Mouse (Mus musculus): ENCODE data around the gene Hibch.
"Not testable (repeated sequence)": the region's sequence is repeated elsewhere in the genome, so short reads cannot be mapped to it uniquely, and the experiment has no call there.

Gene Hibch

DNA sequence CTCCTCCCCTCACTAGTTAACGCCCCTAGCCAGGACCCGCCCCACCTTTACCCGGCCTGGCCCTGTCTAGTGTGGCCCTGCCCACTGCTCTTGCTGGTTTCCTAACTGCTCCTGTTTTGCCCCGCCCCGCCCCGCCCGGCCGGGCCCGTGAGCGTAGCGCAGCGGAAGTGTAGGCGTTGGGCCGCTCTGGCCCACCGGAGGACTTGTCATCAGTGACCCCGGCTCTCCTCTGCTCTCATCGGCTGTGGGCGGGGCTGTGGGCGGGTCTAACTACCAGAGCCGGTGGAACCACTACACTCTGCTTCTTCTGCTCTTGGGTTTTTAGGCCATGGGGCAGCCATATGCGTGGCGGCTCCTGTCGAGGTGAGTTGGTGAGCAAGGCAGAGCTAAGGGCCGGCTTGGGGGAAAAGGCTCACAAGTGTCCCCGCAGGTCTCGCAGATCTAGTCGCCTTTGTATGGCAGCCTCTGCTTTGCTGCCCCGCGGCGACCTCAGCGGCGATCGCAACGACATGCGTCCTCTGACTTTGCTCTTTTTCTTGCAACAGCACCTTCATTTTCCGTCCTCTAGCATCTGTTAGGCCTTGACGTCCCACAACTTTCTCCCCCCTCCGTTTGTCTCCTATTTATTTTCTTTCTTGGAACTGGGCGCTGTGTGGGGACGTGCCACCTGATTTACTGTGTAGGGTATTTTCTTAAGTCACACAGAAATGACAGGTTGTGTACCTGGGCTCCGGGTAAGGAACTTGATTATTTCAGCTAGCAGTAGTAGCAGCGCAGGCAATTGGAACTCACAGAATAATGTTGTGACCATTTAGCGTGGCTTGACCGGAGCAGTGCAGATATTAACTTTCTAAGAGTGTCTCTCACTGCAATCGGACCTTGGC, at the start of gene Hibch:
Gene Hibch (plus strand): TSS at position 148 of the 884 bp plus-strand sequence.
- DNase-seq, result peak; percentile 100

DNA sequence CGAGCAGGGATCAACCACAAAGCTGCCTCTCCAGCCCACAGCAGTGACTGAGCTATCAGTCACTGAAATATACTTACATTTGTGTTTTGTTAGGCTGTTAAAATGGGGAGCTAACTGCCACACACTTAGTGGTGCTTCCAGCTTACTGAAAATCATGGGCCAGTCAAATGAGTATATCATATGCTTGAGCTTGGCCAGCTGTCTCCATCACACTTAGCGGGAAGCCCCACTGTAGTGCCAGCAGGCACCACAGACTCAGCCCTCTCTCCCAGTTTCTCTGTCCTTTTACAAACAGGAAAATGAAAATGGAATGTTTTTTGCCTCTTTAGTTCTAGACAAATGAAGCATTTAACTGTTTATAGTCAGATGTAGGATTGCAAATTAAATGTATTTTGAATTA, 48.8 kb upstream of the Hibch start:
- no peak for DNase-seq

DNA sequence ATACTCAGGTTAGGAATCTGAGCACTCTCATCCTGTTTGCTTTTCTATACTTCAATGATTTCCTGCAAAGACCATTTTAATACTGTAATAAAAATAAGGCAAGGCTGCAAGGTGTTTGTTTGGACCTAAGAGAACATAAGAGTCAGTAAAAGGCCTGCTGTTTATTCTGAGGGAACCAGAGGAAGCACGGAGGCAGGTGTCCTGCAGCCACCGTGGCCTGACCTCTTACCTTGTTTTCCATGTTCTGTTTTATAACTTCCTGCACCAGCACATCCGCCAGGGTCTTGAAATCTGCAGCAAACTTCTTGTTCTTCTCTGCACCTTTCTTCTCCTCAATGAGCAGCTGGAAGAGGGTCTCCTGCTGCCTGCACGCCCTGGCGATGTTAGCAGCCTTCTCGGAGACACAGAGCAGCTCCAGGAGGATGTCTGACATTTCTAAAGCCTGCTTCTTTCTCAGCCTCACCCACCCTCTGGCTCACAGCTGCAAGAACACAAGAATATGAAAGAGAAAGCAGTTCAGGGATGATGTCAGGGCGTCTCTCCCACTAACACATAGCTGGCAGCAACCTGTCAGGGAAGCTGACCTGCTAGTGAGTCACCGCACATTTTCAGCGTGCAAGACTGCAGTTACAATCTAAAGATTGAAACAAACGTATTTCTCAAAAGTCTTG, 45.5 kb upstream of the Hibch start:
- DNase-seq, result no peak

DNA sequence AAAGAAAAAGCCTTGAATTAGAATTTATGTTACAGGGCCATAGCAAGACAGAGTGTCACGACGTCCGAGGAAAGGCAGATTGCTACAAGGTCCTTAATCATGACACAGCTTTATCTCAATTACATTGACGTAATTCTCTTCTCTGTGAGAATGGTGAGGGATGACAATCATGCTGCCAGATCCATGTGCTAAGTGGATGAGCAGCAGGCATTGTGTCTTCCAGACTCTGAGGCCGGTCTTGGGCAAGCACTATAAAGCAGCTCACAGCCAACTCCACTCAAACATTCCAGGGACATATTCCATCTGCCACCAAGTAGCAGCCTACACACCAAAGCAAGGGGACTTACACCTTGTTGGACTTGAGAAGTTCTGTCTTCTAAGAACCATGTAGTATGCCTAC, 45.0 kb upstream of the Hibch start:
- DNase-seq, result no peak

DNA sequence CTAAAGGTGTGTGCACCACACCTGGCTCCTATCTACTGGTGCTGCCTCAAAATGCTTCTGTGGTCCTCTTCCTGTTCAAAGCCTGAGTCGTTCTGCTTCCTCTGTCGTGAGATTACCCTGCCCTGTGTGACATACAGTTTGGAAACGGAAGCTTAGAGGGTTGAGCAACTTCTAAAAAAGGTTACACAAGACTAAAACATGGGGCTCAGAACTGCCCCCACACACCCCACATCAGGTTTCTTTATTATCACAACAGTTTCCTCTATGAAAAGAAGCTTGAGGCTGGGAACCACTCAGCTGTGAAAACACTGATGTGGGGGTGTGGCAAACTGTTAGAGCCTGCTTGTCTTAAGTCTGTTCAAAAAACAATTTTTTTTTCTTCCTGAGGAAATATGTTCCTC, 44.4 kb upstream of the Hibch start:
- no peak for DNase-seq

DNA sequence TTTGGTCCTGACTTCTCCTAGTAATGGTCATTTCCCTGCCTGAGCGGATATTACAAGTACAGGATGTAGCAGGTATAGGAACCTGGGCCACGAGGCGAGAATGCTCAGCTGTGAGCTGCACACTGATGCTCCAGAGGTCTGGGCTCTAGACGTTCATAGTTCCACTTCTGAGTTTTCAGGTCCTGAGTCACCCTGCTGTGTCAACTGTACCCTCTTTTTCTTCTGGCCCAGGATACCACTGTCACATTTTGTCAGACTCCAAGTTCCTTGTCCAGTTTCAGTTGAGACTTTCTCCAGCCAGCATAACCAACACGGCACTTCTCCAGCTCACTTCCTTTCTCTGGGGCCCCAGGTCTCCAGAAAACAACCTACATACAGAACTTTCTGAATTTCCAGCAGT, 43.1 kb upstream of the Hibch start:
- no peak for DNase-seq

DNA sequence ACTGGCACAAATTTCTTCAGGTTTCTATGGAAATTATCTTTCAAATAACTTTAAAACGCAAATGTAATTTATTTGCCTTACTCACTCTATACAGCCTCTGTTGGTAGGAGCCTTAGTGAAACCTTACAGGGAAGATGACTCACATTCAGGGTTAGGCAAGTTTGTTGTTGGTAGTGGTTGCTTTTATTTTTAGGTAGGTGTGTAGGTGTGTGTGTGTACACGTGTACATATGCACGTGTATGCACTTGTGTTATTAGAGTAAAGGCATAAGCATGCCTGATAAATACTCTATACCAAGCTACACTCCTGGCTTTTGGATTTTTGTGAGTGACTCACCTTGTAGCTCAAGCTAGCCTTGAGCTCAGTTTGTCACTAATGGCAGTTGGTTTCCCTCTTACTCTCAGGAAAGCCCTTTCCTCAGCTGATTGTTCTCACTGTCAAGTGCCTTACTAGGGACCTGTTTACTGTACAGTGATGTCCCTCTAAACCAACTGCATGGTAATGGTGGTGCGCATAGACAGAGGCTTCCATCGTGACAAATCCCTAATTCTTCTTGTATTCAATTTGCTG, 42.2 kb upstream of the Hibch start:
- no peak for DNase-seq

DNA sequence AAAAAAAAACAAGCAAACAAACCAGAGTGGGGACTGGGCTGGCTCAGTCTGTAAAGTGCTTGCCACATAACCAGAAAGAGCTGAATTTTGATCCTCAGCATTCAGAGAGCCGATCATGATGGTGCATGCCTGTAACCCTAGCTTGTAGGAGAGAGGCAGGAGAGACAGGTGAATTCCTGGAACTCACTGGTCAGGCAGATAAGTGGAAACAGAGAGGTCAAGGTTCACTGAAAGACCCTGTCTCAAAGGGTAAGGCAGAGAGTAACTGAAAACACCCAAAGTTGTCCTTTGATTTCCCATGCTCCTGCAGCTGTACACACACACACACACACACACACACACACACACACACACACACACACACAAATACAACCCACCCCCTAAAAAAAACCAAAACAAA, 39.7 kb upstream of the Hibch start:
- no peak for DNase-seq

DNA sequence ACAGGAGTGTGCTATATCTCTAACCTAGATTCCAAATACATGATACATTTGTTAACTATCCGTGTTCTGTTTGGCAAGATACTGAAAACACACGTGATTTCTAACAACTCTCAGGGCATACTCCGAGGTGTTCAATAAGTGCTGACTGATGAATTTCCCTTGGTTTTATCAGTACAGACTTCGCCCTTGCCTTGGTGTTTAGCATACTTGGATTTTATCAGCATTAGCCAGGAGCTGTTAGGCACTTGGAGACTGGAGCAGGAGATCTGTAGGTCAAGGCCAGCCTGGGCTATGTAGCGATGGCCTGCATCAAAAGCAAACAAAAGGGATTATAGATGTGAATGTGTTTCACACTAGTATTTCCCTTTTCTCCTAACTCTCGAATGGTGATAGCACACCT, 36.3 kb upstream of the Hibch start:
- DNase-seq, result no peak

DNA sequence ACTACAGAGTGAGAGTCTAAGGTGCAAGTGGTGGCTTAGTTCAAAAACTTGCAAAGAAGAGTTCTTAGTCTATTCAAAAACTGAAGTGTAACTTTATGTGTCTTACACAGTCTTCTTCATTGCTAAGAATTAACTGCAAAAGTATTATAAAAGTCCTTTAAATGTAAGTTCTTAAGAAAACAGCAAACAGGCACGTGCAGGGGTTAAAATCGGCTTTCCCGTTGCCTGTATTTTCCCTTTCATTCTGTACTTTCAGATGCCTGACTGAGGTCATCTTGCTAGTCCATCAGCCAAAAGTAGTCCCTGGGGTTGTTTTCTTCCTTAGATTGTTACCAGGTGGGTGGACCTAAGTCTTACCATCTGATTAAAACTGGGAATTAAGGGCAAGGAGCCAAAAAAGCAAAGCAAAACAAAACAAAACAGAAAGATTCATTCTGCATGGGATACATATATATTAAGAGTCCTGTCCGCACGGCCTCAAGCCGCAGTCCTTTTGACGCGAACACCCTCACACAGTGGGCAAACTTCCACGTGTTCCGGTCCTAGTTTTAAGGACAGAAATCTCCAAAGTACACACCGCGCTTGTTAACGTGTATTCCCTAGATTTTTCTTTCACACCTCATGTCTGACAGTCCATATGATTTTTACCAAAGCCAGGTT, 28.4 kb upstream of the Hibch start:
- DNase-seq, result peak; percentile 46

DNA sequence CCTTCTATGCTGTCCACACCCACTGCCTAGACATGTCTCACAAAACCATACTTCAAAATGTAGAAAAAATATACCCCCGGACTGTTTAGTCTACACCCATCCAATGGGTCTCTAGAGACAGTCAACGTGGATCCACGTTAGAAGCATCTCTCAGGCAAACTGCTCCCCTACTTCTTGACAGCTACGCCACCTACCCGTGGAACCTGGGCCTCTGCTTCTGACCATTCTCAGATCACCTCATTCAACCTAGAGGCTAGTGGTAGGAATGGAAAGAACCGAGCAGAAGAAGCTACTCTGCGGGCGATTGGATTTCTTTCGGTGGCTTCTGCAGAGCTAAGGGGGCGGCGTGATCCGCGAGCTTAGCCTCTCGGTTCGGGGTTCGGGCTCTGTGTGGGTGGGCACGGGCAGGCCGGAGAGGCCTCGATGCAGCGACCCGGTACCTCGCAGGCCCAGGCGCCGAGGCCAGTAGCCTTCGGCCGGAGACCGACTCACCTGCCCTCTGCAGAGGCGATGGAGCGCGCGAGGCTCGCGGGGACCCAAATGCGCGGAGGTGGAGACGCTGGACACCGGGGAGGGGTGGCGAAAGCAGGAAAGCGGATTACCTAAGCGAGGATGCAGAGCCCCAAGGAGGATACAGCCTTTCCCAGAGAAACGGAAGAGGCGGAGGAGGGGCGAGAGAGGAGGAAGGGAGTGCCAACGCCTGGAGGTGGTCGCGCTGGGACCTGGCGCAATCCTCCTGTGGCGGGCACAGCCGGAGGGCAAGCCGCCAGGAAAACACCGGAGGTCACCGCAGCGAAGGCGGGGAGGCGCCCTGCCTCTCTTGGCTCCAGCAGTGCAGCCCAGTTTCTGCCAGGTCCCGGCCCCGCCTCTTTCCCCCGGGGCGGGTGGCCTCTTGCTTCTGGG, 27.6 kb upstream of the Hibch start, which contains the start of gene Inpp1:
Gene Inpp1 (minus strand): TSS at position 779 of the 903 bp plus-strand sequence.
- DNase-seq, result peak; percentile 91

DNA sequence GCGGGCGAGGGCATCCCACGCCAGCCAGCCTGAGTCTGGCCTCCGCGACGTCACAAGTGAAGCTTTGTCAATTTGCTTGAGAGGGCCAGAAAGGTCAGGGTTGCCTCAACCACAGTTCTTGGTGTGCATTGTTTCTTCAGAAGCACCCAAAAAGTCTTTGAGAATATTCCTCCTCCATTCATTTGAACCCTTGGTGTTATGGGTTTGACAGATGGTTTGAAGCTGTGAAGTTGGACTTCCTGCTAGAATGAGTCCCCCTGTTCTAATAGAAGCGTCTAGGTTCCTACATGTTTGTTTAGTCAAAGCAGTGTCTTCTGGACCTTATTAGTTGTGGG, 26.9 kb upstream of the Hibch start:
- no peak for DNase-seq

DNA sequence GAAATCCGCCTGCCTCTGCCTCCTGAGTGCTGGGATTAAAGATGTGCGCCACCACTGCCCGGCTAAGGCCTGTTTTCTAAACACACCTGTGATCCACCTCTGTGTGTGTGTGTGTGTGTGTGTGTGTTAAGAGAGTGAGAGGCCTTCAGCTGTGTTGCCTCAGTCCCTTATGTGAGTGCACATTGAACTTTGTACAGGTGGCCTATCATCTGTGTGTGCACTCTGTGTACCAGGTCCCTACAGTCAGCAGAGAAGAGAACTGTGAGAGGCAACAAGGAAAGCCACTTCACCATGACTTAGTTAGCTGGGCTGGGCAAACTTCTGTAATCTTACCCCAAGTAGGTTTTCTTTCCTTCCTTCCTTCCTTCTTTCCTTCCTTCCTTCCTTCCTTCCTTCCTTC, 5.6 kb upstream of the Hibch start:
- DNase-seq, result no peak

DNA sequence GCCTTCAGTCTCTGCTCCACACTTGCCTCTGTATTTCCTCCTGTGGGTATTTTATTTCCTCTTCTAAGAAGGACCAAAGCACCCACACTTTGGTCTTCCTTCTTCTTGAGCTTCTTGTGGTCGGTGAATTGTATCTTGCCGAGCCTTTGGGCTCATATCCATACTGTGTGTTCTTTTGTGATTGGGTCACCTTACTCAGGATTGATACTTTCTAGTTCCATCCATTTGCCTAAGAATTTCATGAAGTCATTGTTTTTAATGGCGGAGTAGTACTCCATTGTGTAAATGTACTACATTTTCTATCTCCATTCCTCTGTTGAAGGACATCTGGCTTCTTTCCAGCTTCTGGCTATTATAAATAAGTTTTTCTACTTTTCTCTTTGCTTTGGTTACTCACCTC, 375 bp upstream of the Hibch start:
- DNase-seq, result no peak

DNA sequence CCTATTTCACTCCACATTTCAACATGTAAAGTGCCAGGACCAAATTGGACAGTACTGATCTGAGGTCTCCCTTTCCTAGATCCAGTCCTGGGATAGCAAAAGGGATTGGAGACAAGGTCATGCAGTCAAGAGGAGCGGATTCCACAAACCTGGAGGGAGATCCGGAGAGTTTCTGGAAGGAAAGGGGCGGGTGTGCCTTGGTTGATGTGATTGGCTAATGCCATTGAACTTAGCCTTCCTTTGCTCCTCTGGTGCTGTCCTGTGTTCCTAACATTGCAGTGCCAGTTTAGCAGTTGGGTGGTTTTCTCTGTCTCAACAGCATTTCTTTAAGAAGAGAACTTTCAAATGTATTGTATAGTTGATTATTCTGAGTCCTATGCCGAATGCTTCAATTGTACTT, 1.8 kb downstream of the Hibch start:
- no peak for DNase-seq

DNA sequence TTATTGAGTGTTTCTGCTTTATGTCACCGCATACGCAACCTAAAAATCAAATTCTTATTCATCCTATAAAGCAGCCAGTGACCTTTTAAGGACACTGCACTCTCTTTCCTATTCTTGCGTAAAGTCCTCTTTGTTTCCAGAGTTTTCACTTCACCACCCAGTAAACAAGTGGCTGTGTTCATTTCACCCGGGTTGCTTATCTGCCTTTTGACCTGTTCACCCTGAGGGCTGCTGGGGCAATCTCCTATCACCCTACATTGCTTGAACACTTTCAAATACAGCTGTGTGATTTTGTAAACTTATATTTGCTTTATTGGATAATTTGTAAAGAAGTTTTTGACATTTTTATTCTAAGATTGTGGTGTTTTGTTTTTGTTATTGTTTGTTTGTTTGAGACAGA, 4.7 kb downstream of the Hibch start:
- no peak for DNase-seq

DNA sequence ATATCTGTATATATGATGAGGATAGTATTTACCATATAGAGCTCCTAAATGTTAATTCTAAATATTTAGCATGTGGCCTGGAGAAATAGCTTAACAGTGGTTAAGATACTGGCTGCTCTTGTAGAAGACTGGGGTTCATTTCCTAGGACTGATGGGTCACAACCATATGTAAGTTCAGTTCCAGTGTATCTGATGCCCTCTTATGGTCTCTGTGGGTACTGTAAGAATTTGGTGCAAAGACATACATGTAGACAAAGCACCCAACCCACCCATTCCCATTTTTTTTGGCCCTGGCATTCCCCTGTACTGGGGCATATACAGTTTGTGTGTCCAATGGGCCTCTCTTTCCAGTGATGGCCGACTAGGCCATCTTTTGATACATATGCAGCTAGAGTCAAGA, 9.3 kb downstream of the Hibch start:
- not testable (repeated sequence) for DNase-seq

DNA sequence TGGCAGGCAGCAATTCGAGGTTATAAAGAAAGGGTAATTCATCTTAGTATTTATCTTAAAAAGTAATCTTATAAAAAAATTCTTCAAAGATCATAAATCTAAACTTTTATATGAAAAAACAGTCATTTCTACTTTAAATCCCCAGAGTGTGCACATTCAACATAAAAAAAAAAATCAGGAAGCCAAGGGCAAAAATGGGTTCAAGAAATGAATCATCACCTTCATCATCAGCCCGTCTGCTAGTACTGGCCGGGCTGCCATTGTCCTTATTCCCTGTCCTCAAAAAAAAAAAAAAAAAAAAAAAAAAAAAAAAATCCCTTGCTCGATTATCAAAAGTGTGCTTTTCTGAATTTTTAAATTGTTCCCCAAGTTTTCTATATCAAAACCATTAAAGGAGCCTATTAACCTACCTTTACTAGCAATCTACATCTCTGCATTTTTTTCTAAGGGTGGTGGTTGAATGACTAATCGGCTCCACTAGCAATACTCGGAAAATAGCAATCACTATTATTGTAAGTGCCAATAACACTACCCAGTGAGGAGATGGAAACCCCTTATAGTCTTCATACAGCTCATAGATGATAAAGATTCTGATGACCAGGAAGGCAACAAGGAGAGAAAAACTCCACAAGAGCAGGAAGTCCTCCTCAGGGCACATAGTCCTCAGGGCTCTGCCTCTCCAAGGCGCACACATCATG, 11.3 kb downstream of the Hibch start:
- no peak for DNase-seq

DNA sequence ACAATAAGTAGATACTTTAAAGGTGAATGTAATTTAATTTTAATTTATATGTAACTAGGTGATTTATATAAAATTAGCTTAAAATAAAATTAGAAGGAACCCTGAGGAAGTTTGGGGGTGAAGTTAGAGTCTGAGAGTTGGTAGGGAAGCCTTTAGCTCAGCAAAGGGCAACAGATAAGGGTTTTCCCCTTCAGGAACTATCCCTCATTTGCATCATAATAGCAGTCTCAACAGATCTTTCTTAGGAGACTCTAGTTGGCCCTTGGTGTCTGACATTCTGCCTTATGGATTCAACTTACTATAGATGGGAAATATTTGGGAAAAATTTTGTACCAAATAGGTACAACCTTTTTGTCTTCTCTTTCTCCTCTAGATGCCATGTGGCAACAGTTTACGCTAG, 19.5 kb downstream of the Hibch start:
- DNase-seq, result no peak

DNA sequence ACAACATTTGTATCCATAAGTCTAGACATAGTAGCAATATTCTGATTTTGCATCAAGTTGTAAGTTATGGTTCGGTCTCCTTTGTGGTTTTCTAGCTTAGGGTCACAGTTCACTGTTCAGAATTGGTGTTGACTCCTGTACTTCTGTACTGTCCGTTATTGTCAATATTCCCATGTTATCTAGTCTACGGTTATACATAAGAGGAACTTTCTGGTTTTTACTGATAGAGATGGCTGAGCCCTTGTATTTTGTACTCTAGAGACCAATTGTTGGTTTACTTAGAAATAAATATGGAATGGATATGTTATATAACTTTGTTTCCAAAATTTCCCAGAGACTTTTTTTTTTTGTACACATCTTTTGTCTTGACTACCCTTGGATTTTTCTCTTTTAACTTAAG, 21.3 kb downstream of the Hibch start:
- no peak for DNase-seq

DNA sequence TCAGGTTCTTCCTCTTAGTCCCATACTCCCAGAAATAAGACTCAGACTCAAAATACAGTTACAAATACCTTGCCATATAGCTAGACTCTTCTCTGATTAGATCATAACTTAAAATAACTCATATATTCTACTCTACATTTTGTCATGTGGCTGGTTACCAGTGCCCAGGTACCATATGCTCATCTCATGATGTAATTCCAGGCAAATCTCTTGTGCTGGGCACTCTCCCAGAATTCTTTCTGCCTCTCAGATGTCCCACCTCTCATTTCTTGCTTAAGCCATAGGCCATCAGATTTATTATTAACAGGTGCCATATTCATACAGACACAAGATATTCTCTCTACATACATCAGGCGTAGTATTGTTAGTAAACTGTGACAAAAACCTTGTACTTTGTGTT, 23.1 kb downstream of the Hibch start:
- DNase-seq, result no peak

DNA sequence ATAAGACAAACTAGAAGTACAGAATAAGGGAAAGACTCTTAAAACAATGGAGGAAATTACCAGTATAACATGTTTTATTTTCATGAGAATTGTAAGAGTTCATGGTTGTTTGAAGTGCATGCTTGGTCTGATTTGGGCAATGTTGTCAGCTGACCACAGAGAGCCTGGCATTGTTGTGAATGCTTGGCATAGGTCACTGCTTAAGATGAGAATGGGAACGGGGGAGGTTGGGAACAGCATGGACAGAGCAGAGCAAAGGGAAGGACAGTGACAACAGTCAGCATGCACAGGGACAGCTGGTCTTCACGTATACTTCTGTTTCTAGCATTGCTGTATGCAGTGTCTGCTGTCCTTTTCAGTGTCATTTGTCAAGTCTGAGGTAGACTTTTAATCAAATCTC, 39.5 kb downstream of the Hibch start:
- DNase-seq, result no peak

All from cerebellum, adult 11-12 months (tissue).